ENCODE assay signal across 9 mouse cellular contexts in the genomic region with DNA sequence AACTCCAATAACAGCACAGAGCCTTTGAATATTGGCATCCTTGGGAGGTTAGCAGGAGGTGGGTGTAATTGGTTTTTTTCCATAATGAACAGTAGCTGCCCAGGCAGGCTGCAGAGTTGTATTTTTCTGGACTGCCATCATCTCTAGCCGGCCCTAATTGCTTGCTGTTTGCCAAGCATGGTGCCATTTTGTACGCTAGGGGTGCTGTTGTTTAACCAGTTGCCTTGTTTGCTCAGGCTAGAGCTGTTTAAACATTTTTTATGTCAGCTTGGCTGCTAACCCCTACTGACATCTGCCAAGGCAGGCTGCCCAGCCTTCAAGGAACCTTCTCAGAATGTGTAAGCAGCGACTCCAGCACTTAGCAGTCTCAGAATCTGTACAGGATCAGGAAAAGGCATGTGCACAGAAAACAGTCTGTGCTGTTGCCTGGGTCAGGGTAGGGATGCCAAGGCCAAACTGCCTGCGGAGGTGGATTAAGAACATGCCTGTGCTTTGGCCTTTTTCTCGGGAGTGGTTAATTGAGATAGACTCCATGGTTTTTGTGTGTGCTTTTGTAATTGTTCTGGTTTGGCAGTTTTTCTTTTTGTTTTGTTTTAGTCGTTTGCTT. TPM values are rescaled to one million over a fixed set of nuclear protein-coding genes. Genes with fewer than 3 reads are reported as not detected.
DNase-seq lines count a peak whose midpoint lies in the region; ATAC-seq and TF ChIP-seq lines count a peak whose summit lies in the region.
"Had no signal": no experiment of that assay in that cellular context is flagged by ENCODE, and none has a peak within 500 bp of the region (broad histone marks: within the 10 kb centered on the region; RNA-seq: fewer than 3 reads in every experiment).

No protein-coding gene starts in this region.

- H3K9me3 ChIP-seq in embryonic facial prominence, embryonic 10.5 days = no peaks in the 10 kb centered on the region
- H3K9me3 ChIP-seq in midbrain, embryonic 11.5 days (ENCODE audit: control insufficient read depth, low read length) = no peaks in the 10 kb centered on the region
- H3K9me3 ChIP-seq in stomach, postnatal 0 days (ENCODE audit: control insufficient read depth, low read length) = no peaks in the 10 kb centered on the region
- H3K9me3 ChIP-seq: embryonic facial prominence, embryonic 12.5 days had no signal

- peaks cover 10% of the 10 kb centered on the region for H3K27me3 ChIP-seq in Patski
- peaks cover 30% of the 10 kb centered on the region; the same call in 1 of the 2 replicates for H3K27me3 ChIP-seq in embryonic facial prominence, embryonic 10.5 days (replicated peaks; ENCODE audit: low read depth, poor library complexity, severe bottlenecking)
- no peaks in the 10 kb centered on the region for H3K27me3 ChIP-seq in midbrain, embryonic 11.5 days (ENCODE audit: control insufficient read depth, insufficient read depth, low read length)
- H3K27me3 ChIP-seq in stomach, postnatal 0 days (ENCODE audit: control insufficient read depth, insufficient read depth, low read length) = no peaks in the 10 kb centered on the region
- H3K27me3 ChIP-seq: embryonic facial prominence, embryonic 12.5 days had no signal

- no peaks in the 10 kb centered on the region for H3K36me3 ChIP-seq in embryonic facial prominence, embryonic 10.5 days (replicated peaks)
- no peaks in the 10 kb centered on the region for H3K36me3 ChIP-seq in midbrain, embryonic 11.5 days (ENCODE audit: control insufficient read depth, insufficient read depth, low read length)
- no peaks in the 10 kb centered on the region for H3K36me3 ChIP-seq in stomach, postnatal 0 days (ENCODE audit: control insufficient read depth, insufficient read depth, low read length)
- H3K36me3 ChIP-seq: embryonic facial prominence, embryonic 12.5 days had no signal

- CTCF ChIA-PET in Patski (lab: Charles Lee) = interaction anchor here (1.0 to 2.6 kb wide), 6 partner anchors 10 to 1171 kb away, joined by 3 to 17 read pairs (median 4); no protein-coding TSS in a partner anchor

- H3K4me2 ChIP-seq in midbrain, embryonic 11.5 days = no peak overlapping the region
- no peak overlapping the region for H3K4me2 ChIP-seq in stomach, postnatal 0 days (replicated peaks; ENCODE audit: low read depth)
- H3K4me2 ChIP-seq: embryonic facial prominence, embryonic 12.5 days had no signal

- H3K4me3 ChIP-seq in embryonic facial prominence, embryonic 10.5 days = no peak overlapping the region
- H3K4me3 ChIP-seq in midbrain, embryonic 11.5 days (ENCODE audit: low read depth, low read length) = no peak overlapping the region
- no peak overlapping the region for H3K4me3 ChIP-seq in stomach, postnatal 0 days (ENCODE audit: low read depth, low read length)
- H3K4me3 ChIP-seq: embryonic facial prominence, embryonic 12.5 days had no signal

- peak; percentile 83 for ATAC-seq in Patski
- ATAC-seq in midbrain, embryonic 11.5 days (ENCODE audit: low FRiP score) = peak; percentile 72
- peak; percentile 64 for ATAC-seq in stomach, postnatal 0 days (ENCODE audit: low FRiP score, low TSS enrichment)

- no peak overlapping the region for H3K27ac ChIP-seq in embryonic facial prominence, embryonic 10.5 days (replicated peaks)
- H3K27ac ChIP-seq in midbrain, embryonic 11.5 days (ENCODE audit: low read depth, low read length) = no peak overlapping the region
- H3K27ac ChIP-seq in stomach, postnatal 0 days (replicated peaks) = no peak overlapping the region
- H3K27ac ChIP-seq: embryonic facial prominence, embryonic 12.5 days had no signal

- POLR2A ChIA-PET in Patski (lab: Charles Lee) = no interaction called here

- no peaks in the 10 kb centered on the region for H3K4me1 ChIP-seq in embryonic facial prominence, embryonic 10.5 days
- no peaks in the 10 kb centered on the region for H3K4me1 ChIP-seq in midbrain, embryonic 11.5 days (ENCODE audit: control insufficient read depth, insufficient read depth, low read length)
- H3K4me1 ChIP-seq in stomach, postnatal 0 days (replicated peaks; ENCODE audit: control insufficient read depth, insufficient read depth) = no peaks in the 10 kb centered on the region
- H3K4me1 ChIP-seq: embryonic facial prominence, embryonic 12.5 days had no signal

- 44% methylated on average over 6 of the region's 6 CpGs for WGBS in embryonic facial prominence, embryonic 10.5 days
- 46% methylated on average over 6 of the region's 6 CpGs for WGBS in midbrain, embryonic 11.5 days
- 31% methylated on average over 6 of the region's 6 CpGs for WGBS in stomach, postnatal 0 days

- no peak overlapping the region for H3K9ac ChIP-seq in midbrain, embryonic 11.5 days (ENCODE audit: low read length)
- H3K9ac ChIP-seq in stomach, postnatal 0 days (ENCODE audit: low read length) = no peak overlapping the region
- H3K9ac ChIP-seq: embryonic facial prominence, embryonic 12.5 days had no signal

- peak; percentile 82 for TF ChIP-seq CTCF in Patski (IDR thresholded peaks at IDR 0.05)
- peak; percentile 71 for TF ChIP-seq CTCF in stomach, postnatal 0 days (IDR thresholded peaks at IDR 0.05; ENCODE audit: low read depth)

- peak; percentile 38 for DNase-seq in 416B (ENCODE audit: low read depth)
- DNase-seq in Patski (ENCODE audit: low read depth, low spot score) = no peak
- peak; percentile 52 for DNase-seq in embryonic facial prominence, embryonic 10.5 days (ENCODE audit: low spot score)
- peak; percentile 1 to 11 for DNase-seq in heart, adult 9 months (ENCODE audit: low spot score in 2 of 2)
- DNase-seq in layer of hippocampus, postnatal 10 days (ENCODE audit: low spot score in 2 of 2) = peak; percentile 63 to 73
- DNase-seq in midbrain, embryonic 11.5 days (ENCODE audit: low spot score, missing footprints) = peak; percentile 88
- peak; percentile 61 for DNase-seq in stomach, postnatal 0 days (ENCODE audit: low spot score)

- no peak for TF ChIP-seq EP300 in stomach, postnatal 0 days (optimal IDR thresholded peaks at IDR 0.05)

- in situ Hi-C loops in Patski (cut with MboI; ENCODE audit: low pct_unique_long_range_greater_than_20kb) = loop anchor here (10.0 kb wide), 1 partner anchor 1176 kb away; a partner anchor contains a TSS

RNA-seq across cellular contexts. Expression of a gene that starts 14.5 kb away (rescaled TPM):
- 0.04 TPM for polyA plus RNA-seq in Patski (2021)
- polyA plus RNA-seq in embryonic facial prominence, embryonic 10.5 days (2016; fragmentation: Nextera tagmentation; extraction: Ambion mirVana) = 23.0 and 23.7 TPM in 2 replicates
- under 1 TPM; 0.23 to 0.33 TPM for total RNA-seq in layer of hippocampus, postnatal 10 days (2021)
- 3.1 and 3.4 TPM in 2 replicates for polyA plus RNA-seq in midbrain, embryonic 11.5 days (2014; fragmentation: Nextera tagmentation; extraction: Ambion mirVana)
- 0.11 and 0.34 TPM in 2 replicates for polyA plus RNA-seq in stomach, postnatal 0 days (2015; fragmentation: Nextera tagmentation; extraction: Ambion mirVana)
- total RNA-seq: neutrophil, adult 5-6 weeks had no signal
